Mouse (Mus musculus) myocyte (in vitro differentiated cells): Measurements from ENCODE around the gene Gm10638. TPM values are rescaled to one million over a fixed set of nuclear protein-coding genes. Genes with fewer than 3 reads are reported as not detected.

Experiments used
- H3K27me3 ChIP-seq: one replicate; pipeline ENCODE4 v1.6.1; 2011; ENCODE audit not compliant: control insufficient read depth, insufficient read depth, insufficient read length
- H3K36me3 ChIP-seq: one replicate; pipeline ENCODE4 v1.6.1; 2011; ENCODE audit not compliant: control insufficient read depth, insufficient read depth
- H3K4me2 ChIP-seq: one replicate; pipeline ENCODE4 v1.6.1; 2011; ENCODE audit warnings: low read depth, control low read depth
- H3K4me3 ChIP-seq: one replicate; pipeline ENCODE4 v1.5.1; 2011; ENCODE audit warnings: mild to moderate bottlenecking, control low read depth, moderate library complexity
- H3K79me2 ChIP-seq: one replicate; pipeline ENCODE4 v1.6.1; 2011; ENCODE audit not compliant: control insufficient read depth, insufficient read depth
- H3ac ChIP-seq: one replicate; pipeline ENCODE4 v1.6.1; 2011; ENCODE audit not compliant: control insufficient read depth, insufficient read length
- CEBPB ChIP-seq: IDR thresholded peaks from 2 replicates; pipeline ENCODE4 v1.6.1; 2011; ENCODE audit warnings: mild to moderate bottlenecking, moderate library complexity; ENCODE audit not compliant: poor library complexity, insufficient read depth, severe bottlenecking
- MAX ChIP-seq: IDR thresholded peaks from one replicate; pipeline ENCODE4 v1.6.1; 2011; ENCODE audit warnings: low read depth, mild to moderate bottlenecking, control low read depth
- MYOD1 ChIP-seq, 3 experiments: IDR thresholded peaks; one replicate each; pipeline ENCODE4 v1.6.1; 2011; ENCODE audit warnings: control low read depth in 2 of 3, low read depth in 2 of 3, mild to moderate bottlenecking in 2 of 3, moderate library complexity in 1 of 3; ENCODE audit not compliant: insufficient read length in 2 of 3, control insufficient read depth in 1 of 3
- POLR2A ChIP-seq: IDR thresholded peaks from one replicate; pipeline ENCODE4 v1.6.1; 2011; ENCODE audit warnings: low read depth, mild to moderate bottlenecking, control low read depth, moderate library complexity; ENCODE audit not compliant: insufficient read length
- POLR2AphosphoS2 ChIP-seq: IDR thresholded peaks from one replicate; pipeline ENCODE4 v1.6.1; 2011; ENCODE audit warnings: low read depth, control low read depth; ENCODE audit not compliant: insufficient read length
- REST ChIP-seq: IDR thresholded peaks from one replicate; pipeline ENCODE4 v1.6.1; 2011; ENCODE audit warnings: mild to moderate bottlenecking, control low read depth, moderate library complexity; ENCODE audit not compliant: insufficient read depth, insufficient read length
- SRF ChIP-seq: IDR thresholded peaks from one replicate; pipeline ENCODE4 v1.6.1; 2011; ENCODE audit warnings: low read depth; ENCODE audit not compliant: control insufficient read depth, insufficient read length
- TCF12 ChIP-seq: IDR thresholded peaks from one replicate; pipeline ENCODE4 v1.6.1; 2011; ENCODE audit warnings: mild to moderate bottlenecking, control low read depth; ENCODE audit not compliant: poor library complexity, insufficient read depth, severe bottlenecking
- TCF3 ChIP-seq: IDR thresholded peaks from one replicate; pipeline ENCODE4 v1.6.1; 2011; ENCODE audit warnings: low read depth, control low read depth; ENCODE audit not compliant: insufficient read length
- USF1 ChIP-seq: IDR thresholded peaks from one replicate; pipeline ENCODE4 v1.6.1; 2011; ENCODE audit warnings: low read depth, mild to moderate bottlenecking, control low read depth, moderate library complexity
- polyA plus RNA-seq: library from polyadenylated mRNA; unstranded; fragments of >200 nt; fragmentation: generic; extraction: Trizol; gene quantifications from one replicate; pipeline ENCODE4 v1.2.1, GENCODE M21; 2012; ENCODE audit warnings: missing spikeins

Gene Gm10638
- polyA plus RNA-seq, 1 experiment, result 1.2 TPM

- H3K4me2 ChIP-seq, result no peak overlapping the region
- no peak overlapping the region for H3K4me3 ChIP-seq
- TF ChIP-seq REST (no peak), POLR2AphosphoS2 (no peak), TCF12 (no peak), USF1 (no peak), CEBPB (no peak), SRF (no peak), MAX (no peak), TCF3 (no peak), POLR2A (no peak), MYOD1 (IDR thresholded peaks at IDR 0.05; ENCODE audit: control insufficient read depth in 1 of 3, insufficient read length in 2 of 3, low read depth in 2 of 3) (no peak)
- H3K36me3 ChIP-seq, result no peaks in the 10 kb centered on the region
- no peaks in the 10 kb centered on the region for H3K27me3 ChIP-seq
- H3ac ChIP-seq, result no peak overlapping the region
- H3K79me2 ChIP-seq, result no peaks in the 10 kb centered on the region
These were observed 46.0 kb downstream of the Gm10638 start for GRCm38 (mm10) chr8:86791542-86791941.

- TF ChIP-seq CEBPB, result no peak
- Histone ChIP-seq H3K27me3 (no peaks in the 10 kb centered on the region), H3ac (no peak overlapping the region), H3K4me3 (no peak overlapping the region), H3K4me2 (no peak overlapping the region), H3K79me2 (no peaks in the 10 kb centered on the region), H3K36me3 (no peaks in the 10 kb centered on the region)
These were observed 49.2 kb downstream of the Gm10638 start for GRCm38 (mm10) chr8:86794716-86795115.

Other genes starting within 250 kb of the Gm10638 start
- gene Abcc12, start 165.0 kb upstream of the Gm10638 start, polyA plus RNA-seq, result not detected
- 31.4 TPM for gene Lonp2, start 121.7 kb upstream of the Gm10638 start, polyA plus RNA-seq
- 12.0 TPM for gene Siah1a, start 235 bp downstream of the Gm10638 start, polyA plus RNA-seq
- 7.6 TPM for gene N4bp1, start 139.6 kb downstream of the Gm10638 start, polyA plus RNA-seq